Comparison of ENCODE assay signal across 10 mouse cellular contexts in the genomic region with DNA sequence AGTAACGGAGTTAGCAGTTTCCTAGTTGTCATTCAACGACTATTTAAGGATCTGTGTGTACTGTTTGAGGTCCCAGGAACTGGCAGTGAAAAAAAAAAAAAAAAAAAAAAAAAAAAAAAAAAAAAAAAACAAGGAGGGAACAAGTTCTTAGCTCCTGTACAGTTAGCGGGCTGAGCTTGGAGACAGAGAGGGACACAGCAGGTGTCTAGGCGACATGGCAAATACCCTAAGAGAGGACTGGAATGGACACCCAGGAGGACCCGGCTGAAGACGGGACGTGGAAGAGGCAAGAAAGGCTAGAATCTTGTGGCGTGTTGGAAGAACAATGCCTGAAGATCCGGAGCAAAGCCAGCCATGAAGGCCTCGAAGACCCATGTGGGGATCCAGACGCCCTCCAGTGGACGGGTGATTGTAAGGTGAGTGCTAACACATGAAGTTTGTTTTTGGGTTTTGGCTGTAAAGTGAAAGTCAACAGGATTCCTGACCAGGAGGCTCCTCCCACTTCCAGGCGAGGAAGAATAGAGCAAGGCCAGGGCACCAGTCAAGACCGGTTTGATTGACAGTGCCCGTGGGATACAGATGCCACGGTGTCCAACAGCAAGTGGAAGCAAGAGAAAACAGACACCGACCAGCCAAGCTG. TPM values are rescaled to one million over a fixed set of nuclear protein-coding genes. Genes with fewer than 3 reads are reported as not detected.
DNase-seq lines count a peak whose midpoint lies in the region; ATAC-seq and TF ChIP-seq lines count a peak whose summit lies in the region.
"Had no signal": no experiment of that assay in that cellular context is flagged by ENCODE, and none has a peak within 500 bp of the region (broad histone marks: within the 10 kb centered on the region; RNA-seq: fewer than 3 reads in every experiment).

No protein-coding gene starts in this region.

- H3K36me3 ChIP-seq in hindbrain, embryonic 10.5 days, result no peaks in the 10 kb centered on the region
- H3K36me3 ChIP-seq in hindbrain, embryonic 14.5 days (replicated peaks; ENCODE audit: control insufficient read depth, insufficient read depth), result no peaks in the 10 kb centered on the region
- no peaks in the 10 kb centered on the region for H3K36me3 ChIP-seq in hindbrain, embryonic 15.5 days
- H3K36me3 ChIP-seq in liver, adult 2 months (ENCODE audit: control insufficient read depth, insufficient read depth, low read length), result no peaks in the 10 kb centered on the region
- no peaks in the 10 kb centered on the region for H3K36me3 ChIP-seq in stomach, embryonic 14.5 days (ENCODE audit: control insufficient read depth, insufficient read depth, low read length)

- H3K27ac ChIP-seq in hindbrain, embryonic 10.5 days, result 0 out of 2 replicates have a peak overlapping the region, but pooled peaks have one; percentile 45
- H3K27ac ChIP-seq in hindbrain, embryonic 14.5 days, result no peak overlapping the region
- H3K27ac ChIP-seq in hindbrain, embryonic 15.5 days (replicated peaks), result no peak overlapping the region
- H3K27ac ChIP-seq in liver, adult 2 months (replicated peaks; ENCODE audit: insufficient read depth, low read depth, low read length), result peak overlapping the region; percentile 61
- H3K27ac ChIP-seq in stomach, embryonic 14.5 days (ENCODE audit: low read length), result no peak overlapping the region
- H3K27ac ChIP-seq: macrophage had no signal

- no peak overlapping the region for H3K9ac ChIP-seq in hindbrain, embryonic 14.5 days
- H3K9ac ChIP-seq in hindbrain, embryonic 15.5 days, result no peak overlapping the region
- peak overlapping the region; percentile 44; the same call in 1 of the 2 replicates for H3K9ac ChIP-seq in liver, adult 2 months (ENCODE audit: low read depth, low read length)
- H3K9ac ChIP-seq in stomach, embryonic 14.5 days (replicated peaks; ENCODE audit: low read depth, low read length), result no peak overlapping the region

- no peak overlapping the region for H3K4me2 ChIP-seq in hindbrain, embryonic 14.5 days (replicated peaks)
- H3K4me2 ChIP-seq in hindbrain, embryonic 15.5 days, result peak overlapping the region; percentile 18; the same call in 1 of the 2 replicates
- peak overlapping the region; percentile 17 for H3K4me2 ChIP-seq in stomach, embryonic 14.5 days (replicated peaks; ENCODE audit: low read depth, low read length)

- TF ChIP-seq CTCF in liver, adult 2 months (IDR thresholded peaks at IDR 0.05; ENCODE audit: low read depth, low read length), result peak; percentile 77

- DNase-seq in hindbrain, embryonic 10.5 days (ENCODE audit: low spot score), result peak; percentile 48
- no peak for DNase-seq in hindbrain, embryonic 14.5 days (ENCODE audit: low spot score)
- peak; percentile 12 for DNase-seq in c-Kit-positive CD71-positive TER-119-positive erythroid progenitor cells, embryonic 14.5 days (ENCODE audit: low spot score)
- DNase-seq in liver, adult 2 months (ENCODE audit: extremely low read depth, low read depth, low spot score), result peak; percentile 96
- DNase-seq in frontal cortex, adult 2 months (ENCODE audit: extremely low spot score in 1 of 2, low spot score in 1 of 2), result no peak
- no peak for DNase-seq in testis, postnatal 10 days (ENCODE audit: low spot score)

- H3K27me3 ChIP-seq in hindbrain, embryonic 10.5 days (ENCODE audit: insufficient read depth, poor library complexity, severe bottlenecking), result peaks cover 24% of the 10 kb centered on the region
- peaks cover 9% of the 10 kb centered on the region for H3K27me3 ChIP-seq in hindbrain, embryonic 14.5 days (ENCODE audit: control insufficient read depth, insufficient read depth, low read length)
- peaks cover 8% of the 10 kb centered on the region for H3K27me3 ChIP-seq in hindbrain, embryonic 15.5 days
- H3K27me3 ChIP-seq in liver, adult 2 months (ENCODE audit: control insufficient read depth, insufficient read depth, low read length), result no peaks in the 10 kb centered on the region
- H3K27me3 ChIP-seq in stomach, embryonic 14.5 days (ENCODE audit: control insufficient read depth, insufficient read depth, low read length), result no peaks in the 10 kb centered on the region
- H3K27me3 ChIP-seq: Patski had no signal

- H3K79me2 ChIP-seq in liver, adult 2 months (ENCODE audit: control insufficient read depth, insufficient read depth, low read length), result no peaks in the 10 kb centered on the region

- peaks cover 17% of the 10 kb centered on the region for H3K4me1 ChIP-seq in hindbrain, embryonic 10.5 days (replicated peaks)
- H3K4me1 ChIP-seq in hindbrain, embryonic 14.5 days (replicated peaks; ENCODE audit: control insufficient read depth, insufficient read depth, low read length), result no peaks in the 10 kb centered on the region
- H3K4me1 ChIP-seq in hindbrain, embryonic 15.5 days (replicated peaks), result no peaks in the 10 kb centered on the region
- 0 out of 2 replicates have a peak, but pooled peaks cover 2% of the 10 kb centered on the region for H3K4me1 ChIP-seq in liver, adult 2 months (ENCODE audit: control insufficient read depth, insufficient read depth, low read length)
- no peaks in the 10 kb centered on the region for H3K4me1 ChIP-seq in stomach, embryonic 14.5 days (ENCODE audit: control insufficient read depth, insufficient read depth, low read length)

- no peak for ATAC-seq in hindbrain, embryonic 14.5 days (ENCODE audit: low FRiP score)
- no peak for ATAC-seq in hindbrain, embryonic 15.5 days (ENCODE audit: low FRiP score, low read depth)
- ATAC-seq in stomach, embryonic 14.5 days (ENCODE audit: insufficient number of reproducible peaks, insufficient read depth, low FRiP score, low read depth), result no peak; the same call in 1 of the 2 replicates
- ATAC-seq: Patski had no signal

- TF ChIP-seq POLR2A in liver, adult 2 months (IDR thresholded peaks at IDR 0.05; ENCODE audit: extremely low read depth, insufficient read depth, low read length), result no peak

- no peaks in the 10 kb centered on the region for H3K9me3 ChIP-seq in hindbrain, embryonic 10.5 days
- H3K9me3 ChIP-seq in hindbrain, embryonic 14.5 days (ENCODE audit: control insufficient read depth, low read length), result no peaks in the 10 kb centered on the region
- no peaks in the 10 kb centered on the region for H3K9me3 ChIP-seq in hindbrain, embryonic 15.5 days
- no peaks in the 10 kb centered on the region for H3K9me3 ChIP-seq in stomach, embryonic 14.5 days (ENCODE audit: control insufficient read depth, low read depth, low read length)

- 28% methylated on average over 17 of the region's 17 CpGs for WGBS in hindbrain, embryonic 10.5 days
- WGBS in hindbrain, embryonic 14.5 days, result 26% methylated on average over 17 of the region's 17 CpGs
- WGBS in hindbrain, embryonic 15.5 days, result 26% methylated on average over 17 of the region's 17 CpGs
- WGBS in liver, adult 2 months, result 21% methylated on average over 17 of the region's 17 CpGs
- 31% methylated on average over 17 of the region's 17 CpGs for WGBS in stomach, embryonic 14.5 days

- peak overlapping the region; percentile 20 for H3K4me3 ChIP-seq in hindbrain, embryonic 10.5 days
- no peak overlapping the region for H3K4me3 ChIP-seq in hindbrain, embryonic 14.5 days (replicated peaks; ENCODE audit: low read length)
- H3K4me3 ChIP-seq in hindbrain, embryonic 15.5 days, result no peak overlapping the region
- H3K4me3 ChIP-seq in liver, adult 2 months (ENCODE audit: insufficient read depth, low read depth, low read length), result no peak overlapping the region; the same call in 1 of the 2 replicates
- no peak overlapping the region for H3K4me3 ChIP-seq in stomach, embryonic 14.5 days (ENCODE audit: low read depth, low read length)

RNA-seq across cellular contexts. Expression of a gene that starts 8.6 kb away (rescaled TPM):
- polyA plus RNA-seq in hindbrain, embryonic 10.5 days (2016; fragmentation: Nextera tagmentation; extraction: Ambion mirVana), result 3.9 and 5.8 TPM in 2 replicates
- polyA plus RNA-seq in hindbrain, embryonic 14.5 days (2014; fragmentation: Nextera tagmentation; extraction: Ambion mirVana), result 0.15 and 0.26 TPM in 2 replicates
- 0.24 and 0.38 TPM in 2 replicates for polyA plus RNA-seq in hindbrain, embryonic 15.5 days (2015; fragmentation: Nextera tagmentation; extraction: Ambion mirVana)
- total RNA-seq in liver, adult 2 months (2014; rRNA removed), result 18.9 and 24.4 TPM in 2 replicates
- polyA plus RNA-seq in liver, adult 2 months (2012; rRNA removed), result 23.1 and 23.3 TPM in 2 replicates
- 14.5 and 16.8 TPM in 2 replicates for polyA plus RNA-seq in stomach, embryonic 14.5 days (2014; fragmentation: Nextera tagmentation; extraction: Ambion mirVana)
- polyA plus RNA-seq in frontal cortex, adult 2 months (2012; rRNA removed), result 0.10 and 0.15 TPM in 2 replicates
- polyA plus RNA-seq: macrophage, Patski had no signal

RNA-seq across cellular contexts. Expression of a gene that starts 47.0 kb away (rescaled TPM):
- 5.7 and 7.9 TPM in 2 replicates for polyA plus RNA-seq in hindbrain, embryonic 10.5 days (2016; fragmentation: Nextera tagmentation; extraction: Ambion mirVana)
- 9.8 and 9.9 TPM in 2 replicates for polyA plus RNA-seq in hindbrain, embryonic 14.5 days (2014; fragmentation: Nextera tagmentation; extraction: Ambion mirVana)
- polyA plus RNA-seq in hindbrain, embryonic 15.5 days (2015; fragmentation: Nextera tagmentation; extraction: Ambion mirVana), result 7.8 and 8.6 TPM in 2 replicates
- total RNA-seq in liver, adult 2 months (2014; rRNA removed), result 5.3 and 5.9 TPM in 2 replicates
- 1.3 and 1.5 TPM in 2 replicates for polyA plus RNA-seq in liver, adult 2 months (2012; rRNA removed)
- 12.0 and 12.1 TPM in 2 replicates for polyA plus RNA-seq in stomach, embryonic 14.5 days (2014; fragmentation: Nextera tagmentation; extraction: Ambion mirVana)
- polyA plus RNA-seq in frontal cortex, adult 2 months (2012; rRNA removed), result 2.8 and 3.1 TPM in 2 replicates

Comparison
In these comparisons a context has a peak if more than half of its experiments do, and no peak if none do; other contexts are left out.
1. DNase-seq: peak in hindbrain, embryonic 10.5 days (single experiment), c-Kit-positive CD71-positive TER-119-positive erythroid progenitor cells, embryonic 14.5 days (single experiment) and liver, adult 2 months (single experiment); none in hindbrain, embryonic 14.5 days (single experiment), frontal cortex, adult 2 months (0 of 2) and testis, postnatal 10 days (single experiment).
2. H3K27ac ChIP-seq: peak in hindbrain, embryonic 10.5 days (single experiment) and liver, adult 2 months (single experiment); none in hindbrain, embryonic 14.5 days (single experiment), hindbrain, embryonic 15.5 days (single experiment) and stomach, embryonic 14.5 days (single experiment).